Mouse (Mus musculus) large intestine, adult 2 months (tissue): ENCODE results near the gene Ubash3b. TPM values are rescaled to one million over a fixed set of nuclear protein-coding genes. Genes with fewer than 3 reads are reported as not detected.

Source experiments
- DNase-seq: peaks from one replicate; pipeline ENCODE4 v3.0.0-alpha.2; 2012; ENCODE audit warnings: low read depth, low spot score
- WGBS: fragments of 180-500 bp; shearing (Covaris S2); methylation state at CpG from one replicate; pipeline ENCODE4 v1.1.7; 2018; 5-methylcytosine and 5-hydroxymethylcytosine counted together
- polyA plus RNA-seq: library from polyadenylated mRNA; depleted of rRNA; stranded (reverse); fragments of >200 nt; gene quantifications from 2 replicates; pipeline ENCODE4 v1.2.3, GENCODE M21; 2012

Ubash3b gene
- polyA plus RNA-seq, 1 experiment, result 1.7 TPM

GRCm38 (mm10) chr9:41141026-41141425, 20.5 kb downstream of the Ubash3b start:
- no peak for DNase-seq
- 37% methylated on average over 2 of the region's 2 CpGs for WGBS

- 62% methylated on average over 6 of the region's 6 CpGs for WGBS
- no peak for DNase-seq
These were observed 22.3 kb downstream of the Ubash3b start for GRCm38 (mm10) chr9:41138987-41139808.

GRCm38 (mm10) chr9:41136691-41137467, 24.6 kb downstream of the Ubash3b start:
- no peak for DNase-seq
- 34% methylated on average over 7 of the region's 7 CpGs for WGBS

- WGBS, result 89% methylated on average over 2 of the region's 2 CpGs
- no peak for DNase-seq
These were observed 25.2 kb downstream of the Ubash3b start for GRCm38 (mm10) chr9:41136273-41136672.

- no peak for DNase-seq
- WGBS, result 79% methylated on average over 4 of the region's 4 CpGs
These were observed 26.6 kb downstream of the Ubash3b start for GRCm38 (mm10) chr9:41134907-41135306.

- WGBS, result 81% methylated on average over 8 of the region's 8 CpGs
- no peak for DNase-seq
These were observed 30.9 kb downstream of the Ubash3b start for GRCm38 (mm10) chr9:41130563-41130962.

GRCm38 (mm10) chr9:41129802-41130480, 31.6 kb downstream of the Ubash3b start:
- 73% methylated on average over 10 of the region's 10 CpGs for WGBS
- no peak for DNase-seq

GRCm38 (mm10) chr9:41129273-41129672, 32.2 kb downstream of the Ubash3b start:
- 92% methylated on average over 3 of the region's 3 CpGs for WGBS
- DNase-seq, result no peak

GRCm38 (mm10) chr9:41126723-41127122, 34.8 kb downstream of the Ubash3b start:
- no peak for DNase-seq
- WGBS, result 55% methylated on average over 3 of the region's 3 CpGs

- WGBS, result 93% methylated on average over 6 of the region's 6 CpGs
These were observed 37.2 kb downstream of the Ubash3b start for GRCm38 (mm10) chr9:41124305-41124704.

GRCm38 (mm10) chr9:41122390-41123110, 38.9 kb downstream of the Ubash3b start:
- DNase-seq, result no peak
- WGBS, result 60% methylated on average over 11 of the region's 11 CpGs

More at GRCm38 (mm10) chr9:41124305-41124704, 37.2 kb downstream of the Ubash3b start:
- no peak for DNase-seq

- WGBS, result 81% methylated on average over 6 of the region's 6 CpGs
These were observed 39.7 kb downstream of the Ubash3b start for GRCm38 (mm10) chr9:41121701-41122354.

GRCm38 (mm10) chr9:41119958-41120357, 41.5 kb downstream of the Ubash3b start:
- no peak for DNase-seq
- WGBS, result 78% methylated on average over 6 of the region's 6 CpGs

More at GRCm38 (mm10) chr9:41121701-41122354, 39.7 kb downstream of the Ubash3b start:
- no peak for DNase-seq

GRCm38 (mm10) chr9:41118065-41118464, 43.4 kb downstream of the Ubash3b start:
- no peak for DNase-seq
- 25% methylated on average over 7 of the region's 7 CpGs for WGBS

- WGBS, result 86% methylated on average over 12 of the region's 12 CpGs
- DNase-seq, result no peak
These were observed 45.4 kb downstream of the Ubash3b start for GRCm38 (mm10) chr9:41116126-41116525.

GRCm38 (mm10) chr9:41114367-41114766, 47.1 kb downstream of the Ubash3b start:
- 96% methylated on average over 9 of the region's 9 CpGs for WGBS

GRCm38 (mm10) chr9:41109749-41110148, 51.7 kb downstream of the Ubash3b start:
- 81% methylated on average over 7 of the region's 7 CpGs for WGBS

More at GRCm38 (mm10) chr9:41114367-41114766, 47.1 kb downstream of the Ubash3b start:
- DNase-seq, result no peak

GRCm38 (mm10) chr9:41108324-41109180, 52.9 kb downstream of the Ubash3b start:
- DNase-seq, result no peak
- WGBS, result 37% methylated on average over 14 of the region's 14 CpGs

More at GRCm38 (mm10) chr9:41109749-41110148, 51.7 kb downstream of the Ubash3b start:
- no peak for DNase-seq
